Mouse (Mus musculus) ES-Bruce4 (cell line): Measurements from ENCODE around the gene Card6.

Source experiments
- CTCF ChIP-seq: IDR thresholded peaks from one replicate; pipeline ENCODE4 v1.8.1; 2011; ENCODE audit warnings: low read depth, low read length
- EP300 ChIP-seq: IDR thresholded peaks from 2 replicates; pipeline ENCODE4 v1.6.1; 2011; ENCODE audit warnings: low read depth, low read length; ENCODE audit not compliant: insufficient read depth
- POLR2A ChIP-seq: IDR thresholded peaks from one replicate; pipeline ENCODE4 v1.8.1; 2011; ENCODE audit warnings: low read length; ENCODE audit not compliant: insufficient read depth

GRCm38 (mm10) chr15:5157386-5157785 lies 49.0 kb upstream of the Card6 start:
- TF ChIP-seq POLR2A (no peak), CTCF (no peak), EP300 (no peak)
